Mouse (Mus musculus): ENCODE results near the gene Actr1a. TPM values are rescaled to one million over a fixed set of nuclear protein-coding genes. Genes with fewer than 3 reads are reported as not detected.

Actr1a gene
- polyA plus RNA-seq, 1 experiment from 2014 or later, result 100.0 TPM

- Histone ChIP-seq H3K9me3 (replicated peaks; ENCODE audit: low read length) (no peaks in the 10 kb centered on the region), H3K4me1 (replicated peaks; ENCODE audit: insufficient read depth, low read length) (no peaks in the 10 kb centered on the region), H3K4me2 (ENCODE audit: low read length) (no peak overlapping the region), H3K27me3 (ENCODE audit: insufficient read depth, low read length) (no peaks in the 10 kb centered on the region), H3K36me3 (ENCODE audit: insufficient read depth, low read length) (no peaks in the 10 kb centered on the region), H3K4me3 (replicated peaks; ENCODE audit: low read depth, low read length) (no peak overlapping the region), H3K9ac (ENCODE audit: low read depth, low read length) (no peak overlapping the region), H3K27ac (no peak overlapping the region)
- DNase-seq (ENCODE audit: low spot score) (no peak), ATAC-seq (replicated peaks; ENCODE audit: low FRiP score, low read depth) (peak; percentile 52; the same call in 1 of the 2 replicates)
- TF ChIP-seq CTCF (IDR thresholded peaks at IDR 0.05; ENCODE audit: low read depth), result no peak
- WGBS, result 79% methylated on average over 11 of the region's 11 CpGs
Measured at GRCm38 (mm10) chr19:46363294-46364009, 32.1 kb downstream of the Actr1a start.

- no peaks in the 10 kb centered on the region for H3K27me3 ChIP-seq (ENCODE audit: insufficient read depth, low read length)
- H3K9ac ChIP-seq (ENCODE audit: low read depth, low read length), result no peak overlapping the region
- no peak overlapping the region for H3K4me3 ChIP-seq (replicated peaks; ENCODE audit: low read depth, low read length)
- no peaks in the 10 kb centered on the region for H3K36me3 ChIP-seq (ENCODE audit: insufficient read depth, low read length)
- DNase-seq (ENCODE audit: low spot score), result no peak
- 0 out of 2 replicates have a peak, but pooled peaks cover 6% of the 10 kb centered on the region for H3K4me1 ChIP-seq (replicated peaks; ENCODE audit: insufficient read depth, low read length)
- whole genome bisulfite sequencing, result 83% methylated on average over 8 of the region's 8 CpGs
- H3K9me3 ChIP-seq (replicated peaks; ENCODE audit: low read length), result no peaks in the 10 kb centered on the region
- no peak overlapping the region for H3K27ac ChIP-seq
- TF ChIP-seq CTCF (IDR thresholded peaks at IDR 0.05; ENCODE audit: low read depth), result no peak
- no peak overlapping the region for H3K4me2 ChIP-seq (ENCODE audit: low read length)
- ATAC-seq (replicated peaks; ENCODE audit: low FRiP score, low read depth), result no peak
Measured at GRCm38 (mm10) chr19:46362104-46362503, 33.4 kb downstream of the Actr1a start.

- Histone ChIP-seq H3K4me1 (replicated peaks; ENCODE audit: insufficient read depth, low read length) (0 out of 2 replicates have a peak, but pooled peaks cover 6% of the 10 kb centered on the region), H3K4me3 (replicated peaks; ENCODE audit: low read depth, low read length) (no peak overlapping the region), H3K9me3 (replicated peaks; ENCODE audit: low read length) (no peaks in the 10 kb centered on the region), H3K27ac (peak overlapping the region; percentile 54; the same call in 1 of the 2 replicates), H3K9ac (ENCODE audit: low read depth, low read length) (no peak overlapping the region), H3K27me3 (ENCODE audit: insufficient read depth, low read length) (no peaks in the 10 kb centered on the region), H3K4me2 (ENCODE audit: low read length) (peak overlapping the region; percentile 89; the same call in 1 of the 2 replicates), H3K36me3 (ENCODE audit: insufficient read depth, low read length) (no peaks in the 10 kb centered on the region)
- 67% methylated on average over 4 of the region's 4 CpGs for WGBS
- no peak for TF ChIP-seq CTCF (IDR thresholded peaks at IDR 0.05; ENCODE audit: low read depth)
- ATAC-seq (replicated peaks; ENCODE audit: low FRiP score, low read depth), result no peak
- no peak for DNase-seq (ENCODE audit: low spot score)
Measured at GRCm38 (mm10) chr19:46358381-46358780, 37.2 kb downstream of the Actr1a start.

- Histone ChIP-seq H3K9ac (ENCODE audit: low read depth, low read length) (peak overlapping the region; percentile 57; the same call in 1 of the 2 replicates), H3K27me3 (ENCODE audit: insufficient read depth, low read length) (no peaks in the 10 kb centered on the region), H3K36me3 (ENCODE audit: insufficient read depth, low read length) (no peaks in the 10 kb centered on the region), H3K9me3 (replicated peaks; ENCODE audit: low read length) (no peaks in the 10 kb centered on the region), H3K4me1 (replicated peaks; ENCODE audit: insufficient read depth, low read length) (0 out of 2 replicates have a peak, but pooled peaks cover 6% of the 10 kb centered on the region), H3K4me3 (replicated peaks; ENCODE audit: low read depth, low read length) (peak overlapping the region; percentile 50), H3K4me2 (ENCODE audit: low read length) (peak overlapping the region; percentile 89), H3K27ac (peak overlapping the region; percentile 54; the same call in 1 of the 2 replicates)
- ATAC-seq (replicated peaks; ENCODE audit: low FRiP score, low read depth) (peak; percentile 58; the same call in 1 of the 2 replicates), DNase-seq (ENCODE audit: low spot score) (peak; percentile 67)
- WGBS, result 14% methylated on average over 25 of the region's 25 CpGs
- TF ChIP-seq CTCF (IDR thresholded peaks at IDR 0.05; ENCODE audit: low read depth), result no peak
Measured at GRCm38 (mm10) chr19:46357344-46358280, 37.9 kb downstream of the Actr1a start.

GRCm38 (mm10) chr19:46356701-46357138, 38.8 kb downstream of the Actr1a start:
- under 1% methylated on average over 29 of the region's 29 CpGs for WGBS
- ATAC-seq (replicated peaks; ENCODE audit: low FRiP score, low read depth) (peak; percentile 91), DNase-seq (ENCODE audit: low spot score) (peak; percentile 92)
- H3K27me3 ChIP-seq (ENCODE audit: insufficient read depth, low read length), result no peaks in the 10 kb centered on the region
- H3K27ac ChIP-seq, result no peak overlapping the region
- peak overlapping the region; percentile 89 for H3K4me2 ChIP-seq (ENCODE audit: low read length)
- H3K9me3 ChIP-seq (replicated peaks; ENCODE audit: low read length), result no peaks in the 10 kb centered on the region
- no peak for TF ChIP-seq CTCF (IDR thresholded peaks at IDR 0.05; ENCODE audit: low read depth)
- peak overlapping the region; percentile 50 for H3K4me3 ChIP-seq (replicated peaks; ENCODE audit: low read depth, low read length)
- H3K36me3 ChIP-seq (ENCODE audit: insufficient read depth, low read length), result no peaks in the 10 kb centered on the region
- 0 out of 2 replicates have a peak, but pooled peaks cover 6% of the 10 kb centered on the region for H3K4me1 ChIP-seq (replicated peaks; ENCODE audit: insufficient read depth, low read length)
- peak overlapping the region; percentile 57 for H3K9ac ChIP-seq (ENCODE audit: low read depth, low read length)

Data from kidney, postnatal 0 days (tissue).